Mouse (Mus musculus): ENCODE measurements at regions not wholly inside any gene's neighbourhood (a gene's known extent, or its start where the extent isn't known, plus 50 kb on each side); places are given as distances from the start of the nearest gene placed in this dataset.

GRCm38 (mm10) chr1:57489176-57489575 lies 82.3 kb upstream of the Tyw5 start:
- Histone ChIP-seq H3K27me3 (ENCODE audit: control insufficient read depth, insufficient read depth, low read length) (no peaks in the 10 kb centered on the region), H3K4me3 (no peak overlapping the region), H3K79me2 (replicated peaks; ENCODE audit: control insufficient read depth, insufficient read depth, low read length) (no peaks in the 10 kb centered on the region), H3K9ac (ENCODE audit: low read depth, low read length) (no peak overlapping the region), H3K36me3 (ENCODE audit: control insufficient read depth, insufficient read depth, low read length) (no peaks in the 10 kb centered on the region), H3K27ac (no peak overlapping the region), H3K4me1 (ENCODE audit: control insufficient read depth, insufficient read depth, low read length) (no peaks in the 10 kb centered on the region)
- TF ChIP-seq POLR2A (IDR thresholded peaks at IDR 0.05; ENCODE audit: insufficient read depth, low read depth, low read length) (no peak), EP300 (IDR thresholded peaks at IDR 0.05; ENCODE audit: insufficient read depth, low read depth, low read length) (no peak), CTCF (IDR thresholded peaks at IDR 0.05) (no peak)
- no peak for DNase-seq
- intact Hi-C loops (cut with DNase I) = no loop called here
- WGBS = 79% methylated on average over 2 of the region's 2 CpGs

- intact Hi-C loops (cut with DNase I) = no loop called here
- no peak for DNase-seq
- TF ChIP-seq CTCF (IDR thresholded peaks at IDR 0.05) = no peak
- TF ChIP-seq POLR2A (IDR thresholded peaks at IDR 0.05; ENCODE audit: insufficient read depth, low read depth, low read length) = no peak
- no peak for TF ChIP-seq EP300 (IDR thresholded peaks at IDR 0.05; ENCODE audit: insufficient read depth, low read depth, low read length)
- Histone ChIP-seq H3K4me1 (ENCODE audit: control insufficient read depth, insufficient read depth, low read length) (no peaks in the 10 kb centered on the region), H3K27me3 (ENCODE audit: control insufficient read depth, insufficient read depth, low read length) (no peaks in the 10 kb centered on the region), H3K27ac (no peak overlapping the region), H3K9ac (ENCODE audit: low read depth, low read length) (no peak overlapping the region), H3K4me3 (no peak overlapping the region), H3K36me3 (ENCODE audit: control insufficient read depth, insufficient read depth, low read length) (no peaks in the 10 kb centered on the region), H3K79me2 (replicated peaks; ENCODE audit: control insufficient read depth, insufficient read depth, low read length) (no peaks in the 10 kb centered on the region)
- WGBS = 66% methylated on average over 6 of the region's 6 CpGs
Measured at GRCm38 (mm10) chr1:57489588-57489987, 82.7 kb upstream of the Tyw5 start.

- WGBS = 73% methylated on average over 4 of the region's 4 CpGs
- no peak for DNase-seq
- intact Hi-C loops (cut with DNase I) = loop anchor here (5.0 kb wide), 1 partner anchor 63 kb away; no protein-coding TSS in a partner anchor
- H3K79me2 ChIP-seq (replicated peaks; ENCODE audit: control insufficient read depth, insufficient read depth, low read length) = no peaks in the 10 kb centered on the region
- H3K27me3 ChIP-seq (ENCODE audit: control insufficient read depth, insufficient read depth, low read length) = no peaks in the 10 kb centered on the region
- no peaks in the 10 kb centered on the region for H3K4me1 ChIP-seq (ENCODE audit: control insufficient read depth, insufficient read depth, low read length)
- no peak overlapping the region for H3K27ac ChIP-seq
- H3K36me3 ChIP-seq (ENCODE audit: control insufficient read depth, insufficient read depth, low read length) = no peaks in the 10 kb centered on the region
- H3K4me3 ChIP-seq = no peak overlapping the region
- H3K9ac ChIP-seq (ENCODE audit: low read depth, low read length) = no peak overlapping the region
- TF ChIP-seq CTCF (IDR thresholded peaks at IDR 0.05) (no peak), POLR2A (IDR thresholded peaks at IDR 0.05; ENCODE audit: insufficient read depth, low read depth, low read length) (no peak), EP300 (IDR thresholded peaks at IDR 0.05; ENCODE audit: insufficient read depth, low read depth, low read length) (no peak)
Measured at GRCm38 (mm10) chr1:57490021-57490420, 83.1 kb upstream of the Tyw5 start.

GRCm38 (mm10) chr1:57492696-57493095 lies 85.8 kb upstream of the Tyw5 start:
- 57% methylated on average over 2 of the region's 2 CpGs for WGBS
- TF ChIP-seq CTCF (IDR thresholded peaks at IDR 0.05) = no peak
- TF ChIP-seq POLR2A (IDR thresholded peaks at IDR 0.05; ENCODE audit: insufficient read depth, low read depth, low read length) = no peak
- TF ChIP-seq EP300 (IDR thresholded peaks at IDR 0.05; ENCODE audit: insufficient read depth, low read depth, low read length) = no peak
- intact Hi-C loops (cut with DNase I) = loop anchor here (5.0 kb wide), 1 partner anchor 65 kb away; no protein-coding TSS in a partner anchor
- Histone ChIP-seq H3K4me1 (ENCODE audit: control insufficient read depth, insufficient read depth, low read length) (no peaks in the 10 kb centered on the region), H3K79me2 (replicated peaks; ENCODE audit: control insufficient read depth, insufficient read depth, low read length) (no peaks in the 10 kb centered on the region), H3K36me3 (ENCODE audit: control insufficient read depth, insufficient read depth, low read length) (no peaks in the 10 kb centered on the region), H3K9ac (ENCODE audit: low read depth, low read length) (no peak overlapping the region), H3K27ac (no peak overlapping the region), H3K27me3 (ENCODE audit: control insufficient read depth, insufficient read depth, low read length) (no peaks in the 10 kb centered on the region), H3K4me3 (no peak overlapping the region)
- no peak for DNase-seq

- TF ChIP-seq EP300 (IDR thresholded peaks at IDR 0.05; ENCODE audit: insufficient read depth, low read depth, low read length) (no peak), POLR2A (IDR thresholded peaks at IDR 0.05; ENCODE audit: insufficient read depth, low read depth, low read length) (no peak), CTCF (IDR thresholded peaks at IDR 0.05) (no peak)
- Histone ChIP-seq H3K4me1 (ENCODE audit: control insufficient read depth, insufficient read depth, low read length) (no peaks in the 10 kb centered on the region), H3K27me3 (ENCODE audit: control insufficient read depth, insufficient read depth, low read length) (no peaks in the 10 kb centered on the region), H3K79me2 (replicated peaks; ENCODE audit: control insufficient read depth, insufficient read depth, low read length) (no peaks in the 10 kb centered on the region), H3K36me3 (ENCODE audit: control insufficient read depth, insufficient read depth, low read length) (no peaks in the 10 kb centered on the region), H3K9ac (ENCODE audit: low read depth, low read length) (no peak overlapping the region), H3K4me3 (no peak overlapping the region), H3K27ac (no peak overlapping the region)
- 66% methylated on average over 8 of the region's 8 CpGs for WGBS
- intact Hi-C loops (cut with DNase I) = no loop called here
- no peak for DNase-seq
Measured at GRCm38 (mm10) chr1:57497489-57498037, 90.7 kb upstream of the Tyw5 start.

GRCm38 (mm10) chr1:57510359-57511120 lies 103.6 kb upstream of the Tyw5 start:
- H3K79me2 ChIP-seq (replicated peaks; ENCODE audit: control insufficient read depth, insufficient read depth, low read length) = no peaks in the 10 kb centered on the region
- no peak for TF ChIP-seq POLR2A (IDR thresholded peaks at IDR 0.05; ENCODE audit: insufficient read depth, low read depth, low read length)
- no peak for TF ChIP-seq CTCF (IDR thresholded peaks at IDR 0.05)
- TF ChIP-seq EP300 (IDR thresholded peaks at IDR 0.05; ENCODE audit: insufficient read depth, low read depth, low read length) = no peak
- H3K27me3 ChIP-seq (ENCODE audit: control insufficient read depth, insufficient read depth, low read length) = no peaks in the 10 kb centered on the region
- no peak overlapping the region for H3K9ac ChIP-seq (ENCODE audit: low read depth, low read length)
- H3K4me3 ChIP-seq = no peak overlapping the region
- H3K4me1 ChIP-seq (ENCODE audit: control insufficient read depth, insufficient read depth, low read length) = no peaks in the 10 kb centered on the region
- no peaks in the 10 kb centered on the region for H3K36me3 ChIP-seq (ENCODE audit: control insufficient read depth, insufficient read depth, low read length)
- intact Hi-C loops (cut with DNase I) = loop anchor here (5.0 kb wide), 1 partner anchor 83 kb away; no protein-coding TSS in a partner anchor
- no peak overlapping the region for H3K27ac ChIP-seq
- no peak for DNase-seq
- WGBS = 61% methylated on average over 8 of the region's 9 CpGs

Measured in heart, adult 2 months (tissue).